27 mouse cellular contexts compared by ENCODE assay signal in the genomic region with DNA sequence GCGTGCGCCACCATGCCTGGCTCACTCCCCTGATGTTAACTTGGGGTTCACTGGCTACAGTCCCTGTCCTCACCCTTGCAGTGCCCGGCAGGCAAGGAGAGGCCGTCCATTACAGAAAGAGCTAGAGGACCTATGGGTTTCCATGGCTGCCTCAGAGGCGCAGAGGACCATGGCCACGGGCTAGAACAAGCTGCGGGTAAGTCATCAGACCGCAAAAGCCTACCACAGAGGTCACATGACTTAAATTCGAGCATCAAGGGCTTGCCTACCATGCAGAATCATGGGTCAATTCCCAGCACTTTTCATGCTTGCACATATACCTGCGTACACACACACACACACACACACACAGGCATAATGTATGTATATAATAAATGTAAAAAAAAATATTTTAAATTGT. TPM values are rescaled to one million over a fixed set of nuclear protein-coding genes. Genes with fewer than 3 reads are reported as not detected.
DNase-seq lines count a peak whose midpoint lies in the region; ATAC-seq and TF ChIP-seq lines count a peak whose summit lies in the region.
"Had no signal": no experiment of that assay in that cellular context is flagged by ENCODE, and none has a peak within 500 bp of the region (broad histone marks: within the 10 kb centered on the region; RNA-seq: fewer than 3 reads in every experiment).

No protein-coding gene starts in this region.

- no peak overlapping the region for H3K4me3 ChIP-seq in spleen, adult 2 months (ENCODE audit: extremely low read depth, insufficient read depth, insufficient read length)
- peak overlapping the region; percentile 7; the same call in 1 of the 2 replicates for H3K4me3 ChIP-seq in ES-Bruce4 (ENCODE audit: low read depth, low read length)
- no peak overlapping the region for H3K4me3 ChIP-seq in neural tube, embryonic 15.5 days (replicated peaks)
- H3K4me3 ChIP-seq: forebrain, embryonic 12.5 days; hindbrain, embryonic 13.5 days; limb, embryonic 10.5 days; limb, embryonic 15.5 days; lung, embryonic 15.5 days; midbrain, embryonic 10.5 days; midbrain, embryonic 15.5 days; stomach, embryonic 15.5 days had no signal

- TF ChIP-seq EP300 in ES-Bruce4 (IDR thresholded peaks at IDR 0.05; ENCODE audit: insufficient read depth, low read depth, low read length): no peak

- TF ChIP-seq CTCF in spleen, adult 2 months (IDR thresholded peaks at IDR 0.05; ENCODE audit: extremely low read depth, insufficient read depth, insufficient read length, insufficient replicate concordance): no peak
- no peak for TF ChIP-seq CTCF in ES-Bruce4 (IDR thresholded peaks at IDR 0.05; ENCODE audit: low read depth, low read length)

- WGBS in spleen, adult 2 months: 43% methylated on average over 10 of the region's 10 CpGs
- WGBS in neural tube, embryonic 15.5 days: 97% methylated on average over 10 of the region's 10 CpGs

- TF ChIP-seq POLR2A in spleen, adult 2 months (IDR thresholded peaks at IDR 0.05; ENCODE audit: low read depth, low read length): no peak
- no peak for TF ChIP-seq POLR2A in ES-Bruce4 (IDR thresholded peaks at IDR 0.05; ENCODE audit: insufficient read depth, low read length)

- peaks cover 33% of the 10 kb centered on the region; the same call in 1 of the 2 replicates for H3K4me1 ChIP-seq in spleen, adult 2 months (ENCODE audit: control insufficient read depth, insufficient read depth, insufficient read length)
- no peaks in the 10 kb centered on the region for H3K4me1 ChIP-seq in ES-Bruce4 (ENCODE audit: control insufficient read depth, insufficient read depth, low read length)
- H3K4me1 ChIP-seq in neural tube, embryonic 15.5 days: no peaks in the 10 kb centered on the region
- H3K4me1 ChIP-seq: forebrain, embryonic 12.5 days; hindbrain, embryonic 13.5 days; midbrain, embryonic 10.5 days; midbrain, embryonic 15.5 days; stomach, embryonic 15.5 days had no signal

- no peaks in the 10 kb centered on the region for H3K9me3 ChIP-seq in ES-Bruce4 (replicated peaks; ENCODE audit: control insufficient read depth, insufficient read depth, low read length, poor library complexity, severe bottlenecking)
- H3K9me3 ChIP-seq in neural tube, embryonic 15.5 days (replicated peaks): no peaks in the 10 kb centered on the region
- H3K9me3 ChIP-seq: hindbrain, embryonic 13.5 days; limb, embryonic 10.5 days; limb, embryonic 15.5 days; lung, embryonic 15.5 days; midbrain, embryonic 10.5 days; midbrain, embryonic 15.5 days; stomach, embryonic 15.5 days had no signal

- no peaks in the 10 kb centered on the region for H3K27me3 ChIP-seq in spleen, adult 2 months (ENCODE audit: control insufficient read depth, insufficient read depth, low read length)
- H3K27me3 ChIP-seq in ES-Bruce4 (ENCODE audit: control insufficient read depth, insufficient read depth, low read length, poor library complexity, severe bottlenecking): no peaks in the 10 kb centered on the region
- no peaks in the 10 kb centered on the region for H3K27me3 ChIP-seq in neural tube, embryonic 15.5 days (replicated peaks)
- H3K27me3 ChIP-seq: forebrain, embryonic 12.5 days; hindbrain, embryonic 13.5 days; limb, embryonic 15.5 days; lung, embryonic 15.5 days; midbrain, embryonic 15.5 days; stomach, embryonic 15.5 days had no signal

- H3K36me3 ChIP-seq in spleen, adult 2 months (ENCODE audit: control insufficient read depth, insufficient read depth, low read length): no peaks in the 10 kb centered on the region
- no peaks in the 10 kb centered on the region for H3K36me3 ChIP-seq in ES-Bruce4 (ENCODE audit: control insufficient read depth, insufficient read depth, low read length, poor library complexity, severe bottlenecking)
- no peaks in the 10 kb centered on the region for H3K36me3 ChIP-seq in neural tube, embryonic 15.5 days
- H3K36me3 ChIP-seq: forebrain, embryonic 12.5 days; hindbrain, embryonic 13.5 days; limb, embryonic 10.5 days; limb, embryonic 15.5 days; lung, embryonic 15.5 days; midbrain, embryonic 10.5 days; midbrain, embryonic 15.5 days; stomach, embryonic 15.5 days had no signal

- peak overlapping the region; percentile 47 for H3K27ac ChIP-seq in spleen, adult 2 months (ENCODE audit: insufficient read depth, low read length)
- H3K27ac ChIP-seq in ES-Bruce4 (ENCODE audit: insufficient read depth, low read length): no peak overlapping the region
- H3K27ac ChIP-seq in neural tube, embryonic 15.5 days (replicated peaks): no peak overlapping the region
- H3K27ac ChIP-seq: forebrain, embryonic 12.5 days; hindbrain, embryonic 13.5 days; kidney, postnatal 0 days; limb, embryonic 10.5 days; limb, embryonic 15.5 days; liver, embryonic 14.5 days; lung, embryonic 15.5 days; midbrain, embryonic 10.5 days; midbrain, embryonic 15.5 days; stomach, embryonic 15.5 days had no signal

- ATAC-seq in neural tube, embryonic 15.5 days (ENCODE audit: low FRiP score): no peak
- ATAC-seq: midbrain, embryonic 15.5 days had no signal

- H3K9ac ChIP-seq in ES-Bruce4 (ENCODE audit: low read depth, poor library complexity, severe bottlenecking): 0 out of 2 replicates have a peak overlapping the region, but pooled peaks have one; percentile 2
- no peak overlapping the region for H3K9ac ChIP-seq in neural tube, embryonic 15.5 days (replicated peaks)
- H3K9ac ChIP-seq: forebrain, embryonic 12.5 days; hindbrain, embryonic 13.5 days; limb, embryonic 15.5 days; liver, embryonic 14.5 days; lung, embryonic 15.5 days; midbrain, embryonic 15.5 days; stomach, embryonic 15.5 days had no signal

- DNase-seq in spleen, adult 2 months (ENCODE audit: low read depth in 1 of 2, low spot score in 2 of 2): peak in 1 of 2 experiments; percentile 41
- DNase-seq in spleen, adult 12 weeks (ENCODE audit: low spot score): no peak
- DNase-seq in CD4-positive helper T cell, adult 2 months (ENCODE audit: low read depth, low spot score): peak; percentile 51
- peak; percentile 43 for DNase-seq in naive thymus-derived CD4-positive, alpha-beta T cell, adult 2 months (ENCODE audit: low read depth)
- DNase-seq in left cerebral cortex, adult 11 months (ENCODE audit: low spot score): no peak
- DNase-seq: adrenal gland, postnatal 25 days; cerebellum, adult 18-20 months; cerebellum, postnatal 10 days; gastrocnemius, postnatal 14 days; heart, adult 18-20 months; heart, postnatal 36 days; kidney, adult 8-10 months; layer of hippocampus, postnatal 36 days; right cerebral cortex, postnatal 4 days had no signal

- H3K4me2 ChIP-seq in neural tube, embryonic 15.5 days: no peak overlapping the region
- H3K4me2 ChIP-seq: forebrain, embryonic 12.5 days; heart, embryonic 11.5 days; hindbrain, embryonic 13.5 days; limb, embryonic 15.5 days; lung, embryonic 15.5 days; midbrain, embryonic 15.5 days; stomach, embryonic 15.5 days had no signal

RNA-seq across cellular contexts. Expression of a gene that starts 10.0 kb away (rescaled TPM):
- 120 and 145 TPM in 2 replicates for polyA plus RNA-seq in spleen, adult 2 months (2012; rRNA removed)
- polyA plus RNA-seq in ES-Bruce4 (2011; ENCODE audit: insufficient read depth, insufficient read length, low read depth, missing spikeins): 0.91 and 1.1 TPM in 2 replicates
- 0.60 and 16.0 TPM in 2 replicates for polyA plus RNA-seq in neural tube, embryonic 15.5 days (2015; fragmentation: Nextera tagmentation; extraction: Ambion mirVana)

RNA-seq across cellular contexts. Expression of a gene that starts 29.5 kb away (rescaled TPM):
- polyA plus RNA-seq in spleen, adult 2 months (2012; rRNA removed): 0.32 and 0.33 TPM in 2 replicates
- 141 and 170 TPM in 2 replicates for polyA plus RNA-seq in ES-Bruce4 (2011; ENCODE audit: insufficient read depth, insufficient read length, low read depth, missing spikeins)
- polyA plus RNA-seq in neural tube, embryonic 15.5 days (2015; fragmentation: Nextera tagmentation; extraction: Ambion mirVana): 94.5 and 116 TPM in 2 replicates

Comparison
In these comparisons a context has a peak if more than half of its experiments do, and no peak if none do; other contexts are left out.
1. DNase-seq: peak in CD4-positive helper T cell, adult 2 months (single experiment) and naive thymus-derived CD4-positive, alpha-beta T cell, adult 2 months (single experiment); none in spleen, adult 12 weeks (single experiment) and left cerebral cortex, adult 11 months (single experiment).
2. RNA of a gene that starts 29.5 kb away (polyA plus RNA-seq): 141 to 170 TPM in ES-Bruce4 and 94.5 to 116 TPM in neural tube, embryonic 15.5 days; 0.32 to 0.33 TPM in spleen, adult 2 months; every median in the first group is over 10 times any median in the second.